Mouse (Mus musculus): ENCODE data around the gene Slc2a10. TPM values are rescaled to one million over a fixed set of nuclear protein-coding genes. Genes with fewer than 3 reads are reported as not detected.

Gene Slc2a10
- total RNA-seq, 2 experiments from 2014 or later, result 0.80 to 1.4 TPM

GRCm38 (mm10) chr2:165559506-165560235, 56.1 kb downstream of the Slc2a10 start:
- no peak for DNase-seq (ENCODE audit: low spot score)

- no peak for DNase-seq (ENCODE audit: low spot score)
These were observed 58.3 kb downstream of the Slc2a10 start for GRCm38 (mm10) chr2:165561861-165562260.

- DNase-seq (ENCODE audit: low spot score), result no peak
These were observed 59.9 kb downstream of the Slc2a10 start for GRCm38 (mm10) chr2:165563298-165564058.

- no peak for DNase-seq (ENCODE audit: low spot score)
These were observed 60.5 kb downstream of the Slc2a10 start for GRCm38 (mm10) chr2:165564101-165564500.

- DNase-seq (ENCODE audit: low spot score), result no peak
These were observed 61.0 kb downstream of the Slc2a10 start for GRCm38 (mm10) chr2:165564620-165565019.

GRCm38 (mm10) chr2:165566898-165567297, 63.3 kb downstream of the Slc2a10 start:
- DNase-seq (ENCODE audit: low spot score), result no peak

GRCm38 (mm10) chr2:165567820-165568219, 64.2 kb downstream of the Slc2a10 start:
- DNase-seq (ENCODE audit: low spot score), result no peak

GRCm38 (mm10) chr2:165568911-165569310, 65.3 kb downstream of the Slc2a10 start:
- DNase-seq (ENCODE audit: low spot score), result no peak

Other genes with a start within 250 kb of the Slc2a10 start
- 10 to 100 TPM; 19.4 to 20.0 TPM for gene Slc35c2, start 215.9 kb upstream of the Slc2a10 start, total RNA-seq (2021)
- gene Elmo2, start 177.3 kb upstream of the Slc2a10 start, total RNA-seq (2021), result 10 to 100 TPM; 12.4 TPM
- gene Zfp663, start 135.1 kb upstream of the Slc2a10 start, total RNA-seq (2021), result not detected
- 1 to 10 TPM; 2.3 to 2.5 TPM for gene Zfp334, start 115.5 kb upstream of the Slc2a10 start, total RNA-seq (2021)
- gene Ocstamp, start 103.4 kb upstream of the Slc2a10 start, total RNA-seq (2021), result under 1 TPM in 1 of 2 experiments, not detected in 1; 0.18 TPM
- gene Slc13a3, start 30.6 kb upstream of the Slc2a10 start, total RNA-seq (2021), result under 1 TPM in 1 of 2 experiments, not detected in 1; 0.25 TPM
- 10 to 100 TPM; 10.2 to 10.7 TPM for gene Trp53rka, start 10.5 kb upstream of the Slc2a10 start, total RNA-seq (2021)
- 1 to 10 TPM; 1.1 to 3.5 TPM for gene Eya2, start 91.2 kb downstream of the Slc2a10 start, total RNA-seq (2021)

Measured in gastrocnemius, adult 18-20 months (tissue).